Mouse (Mus musculus): Measurements from ENCODE around the gene Vsx1.

Vsx1 gene

GRCm38 (mm10) chr2:150646411-150647121 is 42.6 kb downstream of the Vsx1 start:
- no peak for DNase-seq (ENCODE audit: low spot score)

DNA sequence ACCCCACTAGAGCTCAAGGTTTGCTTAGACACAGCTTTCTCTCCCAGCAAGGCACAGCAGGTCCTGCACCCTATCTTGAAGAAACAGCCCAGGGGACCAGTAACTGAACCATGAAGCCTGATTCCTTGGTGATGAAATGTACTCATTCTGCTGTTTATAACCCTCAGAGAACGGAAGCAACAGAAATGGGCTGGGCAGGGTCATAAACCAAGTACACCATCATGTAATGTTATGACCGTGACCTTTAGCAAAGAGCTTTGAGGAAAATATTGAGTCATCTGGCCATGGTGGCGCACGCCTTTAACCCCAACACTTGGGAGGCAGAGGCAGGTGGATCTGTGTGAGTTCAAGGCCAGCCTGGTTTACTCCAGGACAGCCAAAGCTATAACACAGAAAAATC is 43.9 kb downstream of the Vsx1 start:
- no peak for DNase-seq (ENCODE audit: low spot score)

- no peak for DNase-seq (ENCODE audit: low spot score)
These were observed 45.3 kb downstream of the Vsx1 start for GRCm38 (mm10) chr2:150643726-150644415.

DNA sequence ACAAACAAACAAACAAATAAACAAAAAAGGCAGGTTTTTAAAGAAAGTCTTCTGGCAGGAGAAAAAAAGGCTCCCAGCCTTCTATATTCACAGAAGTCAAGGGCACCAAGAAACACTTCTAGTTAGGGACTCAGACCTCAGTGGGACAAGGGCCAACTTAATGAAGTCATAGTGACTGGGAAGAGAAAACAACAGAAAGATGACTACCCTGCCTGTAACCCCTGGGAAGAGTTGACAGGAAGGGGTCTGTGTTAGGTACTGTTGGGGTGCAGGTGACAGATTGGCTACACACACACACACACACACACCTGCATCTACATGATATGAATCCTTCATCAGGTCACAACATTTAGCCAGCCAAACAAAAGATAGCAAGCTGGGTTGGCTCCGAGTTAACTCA is 46.0 kb downstream of the Vsx1 start:
- DNase-seq (ENCODE audit: low spot score), result no peak

GRCm38 (mm10) chr2:150638370-150638733 is 50.8 kb downstream of the Vsx1 start:
- DNase-seq (ENCODE audit: low spot score), result no peak

DNA sequence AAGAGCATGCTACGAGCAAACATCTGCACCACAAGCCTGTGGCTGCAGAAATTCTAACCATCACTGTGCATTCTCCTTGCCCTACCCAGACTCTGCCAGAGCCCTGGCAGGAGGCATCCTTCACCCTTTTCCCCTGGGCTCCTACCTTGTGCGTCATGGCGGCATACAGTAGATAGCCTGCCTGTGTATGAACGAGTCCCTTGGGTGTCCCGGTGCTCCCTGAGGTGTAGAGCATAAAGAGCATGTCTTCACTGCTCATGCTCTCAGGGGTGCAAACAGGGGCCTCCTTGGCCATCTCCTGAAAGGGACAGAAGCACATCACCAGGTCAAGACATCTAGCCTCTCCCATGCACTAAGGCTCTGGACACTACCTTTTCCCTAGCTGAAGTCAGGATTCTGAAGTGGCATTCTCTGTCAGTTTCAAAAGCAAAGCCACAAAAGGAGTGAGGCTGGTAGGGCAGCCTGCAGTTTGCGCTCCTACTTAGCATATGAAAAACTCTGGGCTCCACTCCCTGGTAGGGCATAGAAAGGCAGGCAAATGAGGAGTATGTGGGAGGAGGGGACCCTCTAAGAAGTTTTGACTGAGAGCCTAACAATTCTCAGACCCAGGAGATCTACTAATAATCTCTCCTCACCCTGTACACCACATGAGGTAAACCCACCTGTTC is 51.3 kb downstream of the Vsx1 start:
- no peak for DNase-seq (ENCODE audit: low spot score)

DNA sequence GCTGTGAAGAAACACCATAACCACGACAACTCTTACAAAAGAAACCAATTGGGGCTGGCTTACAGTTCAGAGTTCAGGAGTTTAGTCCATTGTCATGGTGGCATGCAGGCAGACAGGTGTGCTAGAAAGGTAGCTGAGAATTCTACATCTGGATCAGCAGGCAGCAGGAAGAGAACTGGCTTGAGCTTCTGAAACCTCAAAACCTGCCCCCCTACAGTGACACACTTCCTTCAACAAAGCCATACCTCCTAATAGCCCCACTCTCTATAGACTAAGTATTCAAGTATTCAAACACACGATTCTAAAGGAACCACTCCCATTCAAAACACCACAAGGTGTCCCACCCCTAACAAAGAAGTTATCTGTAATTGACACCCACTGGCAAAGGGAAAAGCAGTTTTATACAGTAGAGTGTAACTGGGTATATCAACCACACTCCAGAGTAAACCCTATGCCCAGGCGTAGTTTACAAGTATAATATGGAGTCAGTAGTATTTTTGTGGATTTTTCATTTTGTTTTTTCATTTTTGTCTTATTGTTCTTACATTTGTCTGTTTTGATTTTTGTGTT is 53.2 kb downstream of the Vsx1 start:
- no peak for DNase-seq (ENCODE audit: low spot score)

Data from retina, embryonic 14.5 days (tissue).